Comparison of ENCODE assay signal across 22 mouse cellular contexts in the genomic region with DNA sequence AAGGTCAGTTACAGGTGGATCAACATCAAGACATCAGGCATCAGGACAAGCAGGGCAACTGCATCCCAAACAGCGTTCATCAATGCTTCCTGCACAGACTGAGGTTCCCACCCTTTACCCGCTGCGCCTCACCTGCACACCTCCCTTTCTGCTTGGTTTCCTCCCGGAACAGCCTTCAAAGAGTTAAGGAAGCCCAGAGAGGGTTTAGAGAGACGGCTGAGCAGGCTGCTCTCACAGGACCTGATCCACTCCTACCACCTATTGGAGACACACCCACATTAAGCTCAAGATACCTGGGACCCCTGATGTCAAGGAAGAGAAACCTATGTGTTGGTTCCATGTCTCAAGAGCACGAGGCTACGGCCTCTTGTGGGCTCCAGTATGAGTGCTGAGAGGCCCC.
"Had no signal": no experiment of that assay in that cellular context is flagged by ENCODE, and none has a peak within 500 bp of the region (broad histone marks: within the 10 kb centered on the region; RNA-seq: fewer than 3 reads in every experiment).

No protein-coding gene starts in this region.

- H3K27me3 ChIP-seq: limb, embryonic 13.5 days; liver, embryonic 12.5 days; liver, embryonic 15.5 days; lung, embryonic 15.5 days; neural tube, embryonic 12.5 days; neural tube, embryonic 15.5 days had no signal

- H3K36me3 ChIP-seq: liver, embryonic 12.5 days; liver, embryonic 15.5 days; lung, embryonic 15.5 days; neural tube, embryonic 12.5 days; neural tube, embryonic 15.5 days had no signal

- H3K9me3 ChIP-seq: limb, embryonic 10.5 days; limb, embryonic 13.5 days; liver, embryonic 12.5 days; liver, embryonic 15.5 days; lung, embryonic 15.5 days; neural tube, embryonic 12.5 days; neural tube, embryonic 15.5 days had no signal

- H3K4me3 ChIP-seq: layer of hippocampus, adult 2 months; limb, embryonic 10.5 days; limb, embryonic 13.5 days; liver, embryonic 12.5 days; liver, embryonic 15.5 days; lung, embryonic 15.5 days; neural tube, embryonic 12.5 days; neural tube, embryonic 15.5 days had no signal

- ATAC-seq: liver, embryonic 12.5 days had no signal

- H3K9ac ChIP-seq: limb, embryonic 13.5 days; liver, embryonic 12.5 days; liver, embryonic 15.5 days; lung, embryonic 15.5 days; neural tube, embryonic 12.5 days; neural tube, embryonic 15.5 days had no signal

- DNase-seq: kidney, adult 2 months; kidney, postnatal 25 days; layer of hippocampus, adult 9-11 months; liver; lung, adult 18-20 months; midbrain, embryonic 14.5 days; right cerebral cortex, adult 18-20 months; right cerebral cortex, postnatal 14 days; right cerebral cortex, postnatal 4 days; thymus, adult 18-20 months; thymus, postnatal 36 days had no signal

- H3K27ac ChIP-seq: kidney, postnatal 0 days; layer of hippocampus, adult 2 months; limb, embryonic 10.5 days; limb, embryonic 13.5 days; liver, embryonic 12.5 days; liver, embryonic 15.5 days; lung, embryonic 15.5 days; macrophage; neural tube, embryonic 12.5 days; neural tube, embryonic 15.5 days had no signal

- H3K4me2 ChIP-seq: limb, embryonic 13.5 days; liver, embryonic 12.5 days; liver, embryonic 15.5 days; lung, embryonic 15.5 days; midbrain, embryonic 11.5 days; neural tube, embryonic 12.5 days; neural tube, embryonic 15.5 days had no signal
